Mouse (Mus musculus) small intestine, adult 2 months (tissue): ENCODE measurements around the gene Fiz1.

Source experiments
- CTCF ChIP-seq: fragments of 200-500 bp; IDR thresholded peaks from 2 replicates; pipeline ENCODE4 v1.5.1; 2012; ENCODE audit warnings: low read depth, mild to moderate bottlenecking, control low read depth, inconsistent platforms, low read length, moderate library complexity, mixed read lengths; ENCODE audit not compliant: insufficient replicate concordance, insufficient read length; ENCODE audit errors: extremely low read depth
- POLR2A ChIP-seq: fragments of 200-500 bp; IDR thresholded peaks from 2 replicates; pipeline ENCODE4 v1.6.1; 2012; ENCODE audit warnings: low read depth, mild to moderate bottlenecking, control low read depth, inconsistent platforms, low read length, moderate library complexity

- TF ChIP-seq POLR2A (no peak), CTCF (no peak)
Observed at GRCm38 (mm10) chr7:5038940-5039339, 24.4 kb upstream of the Fiz1 start.
